Mouse (Mus musculus): ENCODE measurements around the gene Ercc4. TPM values are rescaled to one million over a fixed set of nuclear protein-coding genes. Genes with fewer than 3 reads are reported as not detected.

Gene Ercc4
- polyA plus RNA-seq, 1 experiment, result 3.6 TPM

- Histone ChIP-seq H3K4me1 (ENCODE audit: control insufficient read depth, insufficient read depth, insufficient read length, low read length) (no peaks in the 10 kb centered on the region), H3K4me3 (ENCODE audit: insufficient read depth, low read depth, low read length) (no peak overlapping the region)
Measured at GRCm38 (mm10) chr16:13127566-13127965, 18.1 kb downstream of the Ercc4 start.

GRCm38 (mm10) chr16:13130412-13130811 is 20.9 kb downstream of the Ercc4 start:
- Histone ChIP-seq H3K27ac (replicated peaks; ENCODE audit: low read depth, low read length) (no peak overlapping the region), H3K4me3 (ENCODE audit: insufficient read depth, low read depth, low read length) (no peak overlapping the region), H3K4me1 (ENCODE audit: control insufficient read depth, insufficient read depth, insufficient read length, low read length) (no peaks in the 10 kb centered on the region)

More at GRCm38 (mm10) chr16:13127566-13127965, 18.1 kb downstream of the Ercc4 start:
- H3K27ac ChIP-seq (replicated peaks; ENCODE audit: low read depth, low read length), result no peak overlapping the region

- Histone ChIP-seq H3K4me1 (ENCODE audit: control insufficient read depth, insufficient read depth, insufficient read length, low read length) (no peaks in the 10 kb centered on the region), H3K27ac (replicated peaks; ENCODE audit: low read depth, low read length) (no peak overlapping the region)
Measured at GRCm38 (mm10) chr16:13141220-13141619, 31.7 kb downstream of the Ercc4 start.

GRCm38 (mm10) chr16:13143932-13144331 is 34.4 kb downstream of the Ercc4 start:
- Histone ChIP-seq H3K27ac (replicated peaks; ENCODE audit: low read depth, low read length) (no peak overlapping the region), H3K4me1 (ENCODE audit: control insufficient read depth, insufficient read depth, insufficient read length, low read length) (no peaks in the 10 kb centered on the region), H3K4me3 (ENCODE audit: insufficient read depth, low read depth, low read length) (no peak overlapping the region)

More at GRCm38 (mm10) chr16:13141220-13141619, 31.7 kb downstream of the Ercc4 start:
- no peak overlapping the region for H3K4me3 ChIP-seq (ENCODE audit: insufficient read depth, low read depth, low read length)

DNA sequence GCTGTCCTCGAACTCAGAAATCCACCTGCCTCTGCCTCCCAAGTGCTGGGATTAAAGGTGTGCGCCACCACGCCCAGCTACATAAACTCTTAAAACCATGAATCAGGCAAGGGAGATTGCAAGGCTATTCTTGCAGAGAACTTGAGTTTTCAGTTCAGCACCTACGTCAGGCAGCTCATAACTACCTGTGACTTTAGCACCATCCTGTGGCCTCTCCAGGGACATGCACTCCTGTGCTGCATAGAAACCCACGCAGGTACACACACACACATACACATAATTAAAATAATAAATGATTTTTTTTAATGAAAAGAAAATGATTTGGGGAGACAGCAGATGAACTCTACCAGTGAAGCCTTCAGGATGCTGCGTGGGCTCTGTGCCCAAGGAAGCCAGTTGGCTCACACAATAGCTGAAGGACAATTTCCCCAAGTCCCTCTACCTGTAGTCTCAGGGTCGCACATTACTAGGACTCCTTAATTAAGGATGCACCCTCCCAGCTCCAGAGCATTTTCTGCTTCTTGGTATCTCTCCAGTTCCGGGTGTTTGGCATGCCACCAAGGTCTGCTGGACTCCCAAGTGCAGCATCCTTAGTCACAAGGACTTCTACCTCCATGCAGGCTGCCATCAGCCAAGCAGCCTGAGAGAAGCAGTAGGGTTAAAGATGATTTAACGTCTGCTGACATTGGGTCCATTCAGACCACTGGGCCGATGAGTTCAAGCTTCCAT is 35.4 kb downstream of the Ercc4 start:
- H3K4me1 ChIP-seq (ENCODE audit: control insufficient read depth, insufficient read depth, insufficient read length, low read length), result no peaks in the 10 kb centered on the region
- H3K4me3 ChIP-seq (ENCODE audit: insufficient read depth, low read depth, low read length), result no peak overlapping the region
- H3K27ac ChIP-seq (replicated peaks; ENCODE audit: low read depth, low read length), result no peak overlapping the region

DNA sequence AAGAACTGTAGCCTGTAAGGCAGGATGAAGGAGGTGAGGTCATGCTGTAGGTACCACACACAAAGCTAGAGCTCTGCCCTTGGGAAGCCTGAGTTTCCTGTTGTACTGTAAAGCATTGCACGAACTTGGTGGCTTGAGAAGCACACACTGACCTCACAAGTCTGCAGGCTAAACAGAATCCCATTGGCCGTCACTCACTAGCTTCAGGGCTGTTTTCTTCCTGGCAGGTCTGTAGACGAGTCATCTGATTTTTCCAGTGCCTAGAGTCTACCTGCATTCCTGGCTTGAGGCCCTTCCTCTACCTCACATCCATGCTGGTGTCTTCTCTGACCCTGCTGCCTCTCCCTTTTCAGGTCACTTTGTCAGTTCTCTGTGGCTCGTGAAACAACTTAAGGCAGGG is 36.7 kb downstream of the Ercc4 start:
- no peak overlapping the region for H3K4me3 ChIP-seq (ENCODE audit: insufficient read depth, low read depth, low read length)
- no peak overlapping the region for H3K27ac ChIP-seq (replicated peaks; ENCODE audit: low read depth, low read length)
- H3K4me1 ChIP-seq (ENCODE audit: control insufficient read depth, insufficient read depth, insufficient read length, low read length), result no peaks in the 10 kb centered on the region

GRCm38 (mm10) chr16:13147810-13148555 is 38.5 kb downstream of the Ercc4 start:
- Histone ChIP-seq H3K27ac (replicated peaks; ENCODE audit: low read depth, low read length) (no peak overlapping the region), H3K4me3 (ENCODE audit: insufficient read depth, low read depth, low read length) (no peak overlapping the region)

DNA sequence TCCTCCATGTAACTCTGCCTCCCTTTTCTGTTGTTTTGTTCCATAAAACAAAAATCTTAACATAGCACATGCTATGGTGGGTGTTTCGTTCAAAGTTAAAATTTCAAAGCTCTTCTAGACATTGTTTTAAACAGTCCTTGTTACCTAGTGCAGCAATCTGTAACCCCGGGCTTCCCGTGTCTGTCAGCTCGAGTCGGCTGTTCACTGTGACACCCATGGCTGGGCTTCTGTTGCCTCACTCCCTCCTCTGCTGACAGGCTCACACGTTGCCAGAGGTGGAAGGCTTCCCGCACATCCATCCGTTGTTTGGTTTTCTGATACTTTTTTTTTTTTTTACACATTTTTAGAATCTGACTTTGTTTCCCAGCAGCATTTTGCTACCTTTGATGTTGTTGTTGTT is 40.5 kb downstream of the Ercc4 start:
- H3K27ac ChIP-seq (replicated peaks; ENCODE audit: low read depth, low read length), result no peak overlapping the region
- H3K4me3 ChIP-seq (ENCODE audit: insufficient read depth, low read depth, low read length), result no peak overlapping the region
- H3K4me1 ChIP-seq (ENCODE audit: control insufficient read depth, insufficient read depth, insufficient read length, low read length), result no peaks in the 10 kb centered on the region

More at GRCm38 (mm10) chr16:13147810-13148555, 38.5 kb downstream of the Ercc4 start:
- no peaks in the 10 kb centered on the region for H3K4me1 ChIP-seq (ENCODE audit: control insufficient read depth, insufficient read depth, insufficient read length, low read length)

- Histone ChIP-seq H3K4me3 (ENCODE audit: insufficient read depth, low read depth, low read length) (no peak overlapping the region), H3K27ac (replicated peaks; ENCODE audit: low read depth, low read length) (no peak overlapping the region), H3K4me1 (ENCODE audit: control insufficient read depth, insufficient read depth, insufficient read length, low read length) (no peaks in the 10 kb centered on the region)
Measured at GRCm38 (mm10) chr16:13150790-13151189, 41.3 kb downstream of the Ercc4 start.

GRCm38 (mm10) chr16:13152475-13152874 is 43.0 kb downstream of the Ercc4 start:
- H3K4me1 ChIP-seq (ENCODE audit: control insufficient read depth, insufficient read depth, insufficient read length, low read length), result no peaks in the 10 kb centered on the region
- H3K4me3 ChIP-seq (ENCODE audit: insufficient read depth, low read depth, low read length), result no peak overlapping the region
- H3K27ac ChIP-seq (replicated peaks; ENCODE audit: low read depth, low read length), result no peak overlapping the region

- Histone ChIP-seq H3K27ac (replicated peaks; ENCODE audit: low read depth, low read length) (no peak overlapping the region), H3K4me3 (ENCODE audit: insufficient read depth, low read depth, low read length) (no peak overlapping the region), H3K4me1 (ENCODE audit: control insufficient read depth, insufficient read depth, insufficient read length, low read length) (no peaks in the 10 kb centered on the region)
Measured at GRCm38 (mm10) chr16:13153215-13153614, 43.7 kb downstream of the Ercc4 start.

DNA sequence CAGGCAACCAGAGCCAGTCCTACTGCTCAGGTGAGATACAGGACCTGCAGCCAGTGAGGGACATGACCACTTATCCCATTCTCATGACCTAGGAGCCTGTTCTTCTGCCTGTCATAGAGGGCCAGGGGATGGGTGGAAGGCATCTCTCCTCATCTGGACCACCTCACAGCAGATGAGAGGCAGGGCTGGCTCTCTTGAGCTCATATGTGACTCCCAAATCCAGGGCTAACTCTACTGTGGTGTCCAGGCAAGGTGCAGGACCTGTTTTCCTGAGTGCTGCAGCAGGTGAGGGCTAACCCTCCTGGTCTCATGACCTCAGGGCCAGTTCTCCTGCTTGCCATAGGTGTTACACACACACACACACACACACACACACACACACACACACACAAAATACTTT is 44.9 kb downstream of the Ercc4 start:
- no peak overlapping the region for H3K27ac ChIP-seq (replicated peaks; ENCODE audit: low read depth, low read length)
- H3K4me3 ChIP-seq (ENCODE audit: insufficient read depth, low read depth, low read length), result no peak overlapping the region
- no peaks in the 10 kb centered on the region for H3K4me1 ChIP-seq (ENCODE audit: control insufficient read depth, insufficient read depth, insufficient read length, low read length)

- no peak overlapping the region for H3K27ac ChIP-seq (replicated peaks; ENCODE audit: low read depth, low read length)
- no peaks in the 10 kb centered on the region for H3K4me1 ChIP-seq (ENCODE audit: control insufficient read depth, insufficient read depth, insufficient read length, low read length)
- H3K4me3 ChIP-seq (ENCODE audit: insufficient read depth, low read depth, low read length), result no peak overlapping the region
Measured at GRCm38 (mm10) chr16:13157314-13157713, 47.8 kb downstream of the Ercc4 start.

- Histone ChIP-seq H3K4me1 (ENCODE audit: control insufficient read depth, insufficient read depth, insufficient read length, low read length) (no peaks in the 10 kb centered on the region), H3K4me3 (ENCODE audit: insufficient read depth, low read depth, low read length) (no peak overlapping the region), H3K27ac (replicated peaks; ENCODE audit: low read depth, low read length) (no peak overlapping the region)
Measured at GRCm38 (mm10) chr16:13158153-13158670, 48.7 kb downstream of the Ercc4 start.

DNA sequence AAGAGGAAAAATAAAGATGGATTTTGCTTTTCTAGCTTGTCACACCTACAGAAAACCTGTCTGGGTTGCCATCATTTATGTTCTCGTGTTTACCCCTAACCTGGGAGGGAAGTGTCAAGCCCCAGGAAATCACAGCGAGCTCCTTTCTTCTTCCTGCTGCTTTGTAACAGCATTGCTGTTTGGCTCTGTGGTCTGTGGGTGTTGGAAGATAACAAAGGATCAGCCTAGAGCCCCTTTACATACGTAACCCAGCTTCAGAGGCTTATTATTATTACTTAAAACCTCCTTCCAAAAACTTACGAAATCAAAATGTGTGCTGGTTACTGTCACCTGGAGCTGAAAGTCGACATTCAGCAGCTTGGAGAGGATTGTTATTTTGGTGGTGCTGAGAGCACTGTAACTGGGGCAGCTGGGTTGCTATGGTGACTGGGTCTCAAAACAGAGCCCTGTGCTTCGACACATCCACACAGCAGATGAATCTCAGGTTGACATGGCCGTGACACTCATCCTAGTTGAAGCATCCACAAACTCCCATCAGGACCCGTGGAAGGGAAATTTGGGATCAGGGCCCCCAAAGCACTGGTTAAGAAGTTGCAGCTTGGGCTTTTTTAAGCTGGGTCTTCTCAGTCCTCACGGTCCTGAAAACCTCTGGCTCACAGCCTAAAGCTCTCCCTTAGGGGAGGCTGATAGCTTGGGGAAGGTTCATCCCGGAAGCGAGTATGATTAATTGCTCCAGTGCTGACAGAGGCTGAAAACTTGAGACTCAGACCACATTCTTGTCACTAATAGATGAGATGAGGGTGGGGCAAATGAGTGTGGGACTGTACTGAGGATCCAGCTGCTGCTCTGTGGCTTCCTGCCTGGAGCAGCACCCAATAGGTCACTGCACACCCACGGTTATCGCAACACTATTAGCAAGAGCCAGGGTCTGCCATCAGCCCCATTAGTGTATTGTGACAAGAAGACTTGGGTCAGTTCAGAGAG is 49.7 kb downstream of the Ercc4 start:
- Histone ChIP-seq H3K4me1 (ENCODE audit: control insufficient read depth, insufficient read depth, insufficient read length, low read length) (no peaks in the 10 kb centered on the region), H3K4me3 (ENCODE audit: insufficient read depth, low read depth, low read length) (no peak overlapping the region), H3K27ac (replicated peaks; ENCODE audit: low read depth, low read length) (no peak overlapping the region)
